Mouse (Mus musculus): ENCODE results near the gene Hoxa5.

- TF ChIP-seq POLR2A (IDR thresholded peaks at IDR 0.05; ENCODE audit: insufficient read depth, low read depth, low read length) (no peak), CTCF (IDR thresholded peaks at IDR 0.05) (no peak)
These were observed 4.2 kb downstream of the Hoxa5 start for GRCm38 (mm10) chr6:52200073-52200750.
